Mouse (Mus musculus) c-Kit-positive CD71-positive TER-119-positive erythroid progenitor cells, embryonic 14.5 days (primary cell): Measurements from ENCODE around the gene Hoxc9.

Source experiments
- DNase-seq: peaks from one replicate; pipeline ENCODE4 v3.0.0-alpha.2; 2013; ENCODE audit warnings: low spot score

Hoxc9 gene

GRCm38 (mm10) chr15:102976171-102976570 is at the start of gene Hoxc9:
Gene Hoxc9, plus strand, starts transcription at chr15:102976439.
- DNase-seq, result no peak

- no peak for DNase-seq
Measured at GRCm38 (mm10) chr15:102927032-102927645, 49.1 kb upstream of the Hoxc9 start.

GRCm38 (mm10) chr15:102931706-102932358 is 44.4 kb upstream of the Hoxc9 start:
- no peak for DNase-seq

GRCm38 (mm10) chr15:102934438-102934837 is 41.8 kb upstream of the Hoxc9 start:
- DNase-seq, result no peak

GRCm38 (mm10) chr15:102934897-102935296 is 41.3 kb upstream of the Hoxc9 start:
- no peak for DNase-seq

- no peak for DNase-seq
Measured at GRCm38 (mm10) chr15:102936279-102936972, 39.8 kb upstream of the Hoxc9 start, which contains the start of gene Hoxc12. Gene Hoxc12, plus strand, starts transcription at chr15:102936757.

GRCm38 (mm10) chr15:102937036-102937666 is 39.1 kb upstream of the Hoxc9 start:
- DNase-seq, result no peak

GRCm38 (mm10) chr15:102939256-102940155 is 36.7 kb upstream of the Hoxc9 start:
- no peak for DNase-seq

- no peak for DNase-seq
Measured at GRCm38 (mm10) chr15:102942739-102943467, 33.3 kb upstream of the Hoxc9 start.

GRCm38 (mm10) chr15:102943468-102943813 is 32.8 kb upstream of the Hoxc9 start:
- no peak for DNase-seq

- no peak for DNase-seq
Measured at GRCm38 (mm10) chr15:102945185-102946077, 30.8 kb upstream of the Hoxc9 start.

- no peak for DNase-seq
Measured at GRCm38 (mm10) chr15:102947276-102947675, 29.0 kb upstream of the Hoxc9 start.

- DNase-seq, result no peak
Measured at GRCm38 (mm10) chr15:102948842-102949241, 27.4 kb upstream of the Hoxc9 start.

- no peak for DNase-seq
Measured at GRCm38 (mm10) chr15:102949696-102950095, 26.5 kb upstream of the Hoxc9 start.

- no peak for DNase-seq
Measured at GRCm38 (mm10) chr15:102950877-102951276, 25.4 kb upstream of the Hoxc9 start.

- DNase-seq, result no peak
Measured at GRCm38 (mm10) chr15:102953561-102953960, 22.7 kb upstream of the Hoxc9 start.

GRCm38 (mm10) chr15:102954192-102955006 is 21.8 kb upstream of the Hoxc9 start, which contains the start of gene Hoxc11:
Gene Hoxc11, plus strand, starts transcription at chr15:102954427.
- DNase-seq, result no peak

- no peak for DNase-seq
Measured at GRCm38 (mm10) chr15:102955007-102955382, 21.2 kb upstream of the Hoxc9 start.
